Mouse (Mus musculus) megakaryocyte, adult 5-6 weeks (primary cell): ENCODE measurements around the gene Mrpl3. TPM values are rescaled to one million over a fixed set of nuclear protein-coding genes. Genes with fewer than 3 reads are reported as not detected.

ENCODE experiments used
- total RNA-seq, 2 experiments: library from RNA; stranded (forward) in 1 of 2; stranded (reverse) in 1 of 2; fragments of 153-499, 151-499 nt in 1 of 2; fragments of 221-1000, 200-1000 nt in 1 of 2; gene quantifications; 2 replicates each; pipeline versions ENCODE4 v1.2.3 to v1.2.4; 2015 to 2017

Mrpl3 gene
- total RNA-seq, 2 experiments from 2014 or later = 43.0 to 59.6 TPM

Other genes starting within 250 kb of the Mrpl3 start
- 14.6 and 15.2 TPM in 2 replicates for gene Nudt16, start 78.6 kb downstream of the Mrpl3 start, total RNA-seq (2015)
- gene Nudt16, start 78.6 kb downstream of the Mrpl3 start, total RNA-seq (2017) = 9.4 and 13.6 TPM in 2 replicates
- not detected in 2 replicates for gene 1700080E11Rik, start 91.9 kb downstream of the Mrpl3 start, total RNA-seq (2015)
- gene 1700080E11Rik, start 91.9 kb downstream of the Mrpl3 start, total RNA-seq (2017) = not detected in 2 replicates